Mouse (Mus musculus) heart, embryonic 11.5 days (tissue): ENCODE measurements around the gene Stac3. TPM values are rescaled to one million over a fixed set of nuclear protein-coding genes. Genes with fewer than 3 reads are reported as not detected.

Experiments
- ATAC-seq: fragments of 200-750 bp; cut with Nextera tagmentation; replicated peaks from 2 replicates; pipeline ENCODE4 v1.8.0; 2017; ENCODE audit warnings: moderate library complexity; ENCODE audit not compliant: insufficient number of reproducible peaks, low FRiP score, low TSS enrichment
- H3K27ac ChIP-seq: fragments of 300-500 bp; sonication (generic); 2 replicates; pipeline ENCODE4 v1.5.1; 2014; ENCODE audit warnings: mild to moderate bottlenecking, low read depth, low read length
- H3K27me3 ChIP-seq: fragments of 300-500 bp; sonication (generic); 2 replicates; pipeline ENCODE4 v1.6.1; 2014; ENCODE audit warnings: mild to moderate bottlenecking, low read length, mixed read lengths; ENCODE audit not compliant: control insufficient read depth, insufficient read depth
- H3K36me3 ChIP-seq: fragments of 300-500 bp; sonication (generic); 2 replicates; pipeline ENCODE4 v1.6.1; 2014; ENCODE audit warnings: mild to moderate bottlenecking, low read length, moderate library complexity, mixed read lengths; ENCODE audit not compliant: control insufficient read depth, insufficient read depth
- H3K4me1 ChIP-seq: fragments of 300-500 bp; sonication (generic); 2 replicates; pipeline ENCODE4 v1.6.1; 2014; ENCODE audit warnings: low read length; ENCODE audit not compliant: control insufficient read depth, insufficient read depth
- H3K4me2 ChIP-seq: fragments of 300-500 bp; sonication (generic); 2 replicates; pipeline ENCODE4 v1.6.1; 2014; ENCODE audit warnings: mild to moderate bottlenecking, moderate library complexity
- H3K4me3 ChIP-seq: fragments of 300-500 bp; sonication (generic); 2 replicates; pipeline ENCODE4 v1.5.1; 2014; ENCODE audit warnings: low read depth, low read length
- H3K9ac ChIP-seq: fragments of 300-500 bp; sonication (generic); 2 replicates; pipeline ENCODE4 v1.6.1; 2014; ENCODE audit warnings: mild to moderate bottlenecking, low read depth, low read length, moderate library complexity
- H3K9me3 ChIP-seq: fragments of 300-500 bp; sonication (generic); replicated peaks from 2 replicates; pipeline ENCODE4 v1.6.1; 2016; ENCODE audit warnings: low read length; ENCODE audit not compliant: control insufficient read depth
- WGBS: fragments of 180-500 bp; shearing (Covaris S2); extraction: QIAGEN DNeasy Blood & Tissue Kit; methylation state at CpG from one replicate; pipeline ENCODE4 v1.1.7; 2014; ENCODE audit not compliant: insufficient replicate concordance; 5-methylcytosine and 5-hydroxymethylcytosine counted together
- polyA plus RNA-seq: library from polyadenylated mRNA; unstranded; fragments of >200 nt; fragmentation: Nextera tagmentation; extraction: Ambion mirVana; gene quantifications from 2 replicates; pipeline ENCODE4 v1.2.1, GENCODE M21; 2014

Stac3 gene
- 0.24 and 0.30 TPM in 2 replicates for polyA plus RNA-seq

DNA sequence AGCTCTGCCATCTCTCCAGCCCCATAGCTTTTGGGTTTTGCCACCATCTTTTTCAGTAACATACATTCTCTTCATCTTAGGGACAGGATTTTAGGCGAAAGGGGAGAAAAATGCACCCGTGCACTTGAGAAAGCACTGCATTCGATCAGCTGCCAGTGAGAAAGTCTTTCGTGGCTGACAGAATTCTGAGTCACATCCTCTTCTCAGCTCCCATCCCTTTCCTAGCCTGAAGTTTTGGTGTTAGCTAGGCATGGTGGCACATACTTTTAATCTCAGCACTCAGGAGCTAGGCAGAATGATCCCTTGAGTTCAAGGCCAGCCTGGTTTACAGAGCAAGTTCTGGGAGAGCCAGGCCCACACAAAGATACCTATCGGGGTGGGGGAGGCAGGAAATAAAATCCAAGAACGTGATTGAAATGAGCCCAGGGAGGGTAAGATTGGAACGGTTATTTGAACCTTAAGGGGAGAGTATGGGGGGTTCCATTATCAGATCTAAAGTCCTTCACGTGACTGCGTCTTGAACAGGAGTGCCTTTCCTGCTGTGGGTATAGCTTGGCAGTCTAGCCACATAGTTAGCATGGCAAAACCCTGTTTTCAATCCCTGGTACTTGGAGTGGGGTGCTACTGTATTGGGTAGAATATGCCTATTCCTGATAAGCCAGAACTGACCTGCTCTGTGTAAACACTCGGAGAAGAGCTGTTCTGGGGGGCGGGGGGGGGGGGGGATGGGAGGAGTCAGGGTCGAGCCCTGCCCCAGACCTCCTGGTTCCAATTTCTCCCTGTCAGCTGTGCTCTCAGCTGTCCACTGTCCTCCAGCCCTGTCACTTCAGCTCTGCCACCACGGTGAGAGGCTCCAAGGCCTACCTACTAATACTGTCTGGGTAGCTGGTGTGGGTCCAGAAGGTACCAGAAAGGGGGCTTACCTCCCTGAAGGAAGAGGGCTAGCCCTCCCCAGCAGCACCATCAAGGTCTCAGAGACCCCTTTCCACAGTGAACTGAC, at the start of gene Stac3:
TSS of gene Stac3 (plus strand) at position 793 of the 1,000 bp plus-strand sequence.
- Histone ChIP-seq H3K27me3 (no peaks in the 10 kb centered on the region), H3K9ac (0 out of 2 replicates have a peak within 1 kb of the TSS, but pooled peaks have one; percentile 22), H3K4me1 (no peaks in the 10 kb centered on the region), H3K4me3 (no peak within 1 kb of the TSS), H3K9me3 (no peaks in the 10 kb centered on the region), H3K27ac (no peak within 1 kb of the TSS), H3K4me2 (no peak within 1 kb of the TSS), H3K36me3 (peaks cover 21% of the 10 kb centered on the region)
- no peak for ATAC-seq
- WGBS = 65% methylated on average over 13 of the region's 13 CpGs

DNA sequence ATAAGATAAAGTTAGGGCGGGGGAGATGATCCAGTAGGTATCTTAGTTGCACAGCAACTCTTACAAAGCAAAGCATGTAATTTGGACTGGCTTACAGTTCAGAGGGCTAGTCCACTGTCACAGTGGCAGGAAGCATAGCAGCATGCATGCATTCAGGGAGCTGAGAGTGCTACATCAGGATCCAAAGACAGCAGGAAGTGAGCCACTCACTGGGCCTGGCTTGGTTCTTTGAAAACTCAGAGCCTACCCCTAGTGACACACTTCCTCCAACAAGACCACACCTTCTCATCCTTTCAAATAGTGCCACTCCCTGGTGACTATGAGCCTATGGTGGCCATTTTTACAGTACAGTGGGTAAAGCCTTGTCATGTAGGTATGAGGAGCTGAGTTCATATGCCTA, 47.8 kb upstream of the Stac3 start:
- peaks cover 33% of the 10 kb centered on the region for H3K36me3 ChIP-seq
- H3K9me3 ChIP-seq = no peaks in the 10 kb centered on the region

DNA sequence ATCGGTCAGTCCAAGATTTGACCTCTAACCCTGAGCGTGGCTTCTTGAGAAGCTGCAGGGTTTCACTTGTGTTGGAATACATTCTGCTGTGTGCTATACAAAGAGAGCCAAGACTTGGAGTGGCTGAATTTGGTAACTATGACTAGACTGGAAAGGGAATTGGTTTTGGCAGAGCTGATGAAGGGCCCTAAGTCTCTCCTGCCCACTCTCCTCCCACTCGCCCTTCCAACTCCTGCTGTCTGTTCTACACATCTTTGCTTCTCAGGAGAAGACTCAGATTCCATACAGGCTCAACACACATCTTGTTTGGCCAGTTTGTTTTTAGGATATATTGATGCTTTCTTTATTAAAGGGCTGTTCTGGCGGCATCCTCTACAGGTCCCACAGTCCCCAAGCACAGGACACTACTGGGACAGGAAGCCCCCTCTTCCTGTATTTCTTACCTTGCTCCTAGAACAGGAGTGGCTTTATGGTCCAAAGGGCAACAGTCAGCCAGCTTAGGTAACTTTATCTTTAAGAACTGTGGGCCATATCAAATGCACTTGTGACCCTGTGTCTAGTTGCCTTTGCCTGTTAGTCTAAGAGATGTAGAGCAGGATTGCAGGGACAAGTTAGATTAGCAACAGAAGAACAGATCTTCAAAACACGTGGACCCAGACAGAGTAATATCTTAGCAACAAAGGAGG, 38.9 kb upstream of the Stac3 start:
- no peaks in the 10 kb centered on the region for H3K9me3 ChIP-seq
- H3K36me3 ChIP-seq = peaks cover 22% of the 10 kb centered on the region; the same call in 1 of the 2 replicates
- H3K4me2 ChIP-seq = no peak overlapping the region
- H3K4me3 ChIP-seq = no peak overlapping the region
- no peak overlapping the region for H3K9ac ChIP-seq
- WGBS = 88% methylated on average over 5 of the region's 5 CpGs
- no peak overlapping the region for H3K27ac ChIP-seq
- H3K27me3 ChIP-seq = no peaks in the 10 kb centered on the region
- H3K4me1 ChIP-seq = no peaks in the 10 kb centered on the region
- no peak for ATAC-seq

More for the DNA sequence above, 47.8 kb upstream of the Stac3 start:
- Histone ChIP-seq H3K4me1 (no peaks in the 10 kb centered on the region), H3K4me3 (no peak overlapping the region), H3K27me3 (no peaks in the 10 kb centered on the region), H3K4me2 (no peak overlapping the region), H3K27ac (no peak overlapping the region), H3K9ac (no peak overlapping the region)
- WGBS = 97% methylated on average over 1 of the region's 1 CpGs
- no peak for ATAC-seq

DNA sequence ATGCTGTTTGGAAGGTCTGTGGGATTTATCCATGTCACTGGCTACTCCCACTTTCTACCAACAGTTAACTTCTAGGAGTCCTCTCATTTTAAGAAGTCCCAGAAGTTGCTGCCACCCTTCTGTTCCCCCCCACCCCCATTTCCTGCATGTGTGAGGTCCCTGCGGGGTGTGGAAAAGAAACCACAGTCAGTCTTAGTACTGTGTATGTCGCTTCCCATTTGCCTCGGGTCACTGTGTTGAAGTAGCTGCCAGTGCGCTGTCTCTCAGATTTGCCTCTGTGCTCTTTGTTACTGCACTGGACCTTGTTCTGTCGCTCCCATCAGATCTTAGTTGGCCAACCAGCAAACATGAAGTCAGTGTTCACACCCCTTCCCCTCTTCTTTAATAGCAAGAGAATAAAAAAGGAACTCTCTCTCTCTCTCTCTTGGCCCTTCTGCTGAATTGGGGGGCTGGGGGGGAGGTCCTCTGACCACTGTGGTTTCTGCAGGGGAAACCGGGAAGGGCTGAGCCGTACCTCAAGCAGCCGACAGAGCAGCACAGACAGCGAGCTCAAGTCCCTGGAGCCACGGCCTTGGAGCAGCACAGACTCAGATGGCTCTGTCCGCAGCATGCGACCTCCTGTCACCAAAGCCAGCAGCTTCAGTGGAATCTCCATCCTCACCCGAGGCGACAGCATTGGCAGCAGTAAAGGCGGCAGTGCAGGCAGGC, 30.1 kb upstream of the Stac3 start:
- Histone ChIP-seq H3K4me3 (no peak overlapping the region), H3K4me2 (no peak overlapping the region), H3K27ac (0 out of 2 replicates have a peak overlapping the region, but pooled peaks have one; percentile 12), H3K27me3 (no peaks in the 10 kb centered on the region), H3K36me3 (peaks cover 8% of the 10 kb centered on the region; the same call in 1 of the 2 replicates), H3K9ac (no peak overlapping the region), H3K4me1 (peaks cover 13% of the 10 kb centered on the region), H3K9me3 (no peaks in the 10 kb centered on the region)
- WGBS = 47% methylated on average over 15 of the region's 15 CpGs
- ATAC-seq = no peak

DNA sequence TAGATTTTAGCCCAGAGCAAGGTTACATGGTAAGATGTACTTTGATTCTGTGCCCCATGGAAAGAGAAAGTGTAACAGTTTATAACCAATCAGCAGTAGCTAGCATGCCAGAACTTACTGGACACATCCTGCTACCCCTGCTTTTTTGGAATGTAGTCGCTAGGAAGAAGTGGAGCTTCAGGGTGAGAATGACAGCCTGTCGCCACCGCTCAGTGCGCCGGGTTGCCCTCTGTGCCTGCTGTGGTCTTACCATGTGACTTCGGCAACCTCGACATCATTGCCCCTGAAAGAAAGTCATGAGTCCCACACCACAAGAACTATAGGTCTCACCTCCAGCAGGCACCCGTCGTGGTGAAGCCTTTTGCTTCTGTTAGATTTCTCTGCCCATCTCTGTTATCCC, 28.8 kb upstream of the Stac3 start:
- Histone ChIP-seq H3K9ac (no peak overlapping the region), H3K4me2 (no peak overlapping the region), H3K27ac (no peak overlapping the region), H3K4me3 (no peak overlapping the region), H3K9me3 (no peaks in the 10 kb centered on the region), H3K4me1 (peaks cover 13% of the 10 kb centered on the region), H3K36me3 (peaks cover 13% of the 10 kb centered on the region), H3K27me3 (no peaks in the 10 kb centered on the region)
- ATAC-seq = no peak
- WGBS = 60% methylated on average over 9 of the region's 9 CpGs

DNA sequence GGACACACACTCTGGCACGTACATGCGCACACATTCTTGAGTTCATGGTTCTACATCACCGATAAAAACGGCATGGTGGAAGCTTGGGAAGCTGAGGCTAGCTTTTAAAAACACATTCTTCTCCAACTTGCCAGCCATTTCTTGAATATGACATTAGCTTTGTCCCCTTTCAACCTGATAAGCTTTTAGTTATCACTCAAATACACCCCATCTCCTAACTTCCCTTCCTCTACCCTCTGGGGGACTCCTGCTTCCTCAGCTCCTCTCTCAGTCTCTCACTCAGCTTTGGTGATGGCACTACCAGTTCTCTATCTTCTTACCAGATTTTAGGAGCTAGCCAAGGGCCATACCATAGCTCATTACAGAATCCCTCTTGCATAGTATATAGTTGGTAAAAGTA, 26.3 kb upstream of the Stac3 start:
- H3K27me3 ChIP-seq = no peaks in the 10 kb centered on the region
- H3K4me1 ChIP-seq = peaks cover 13% of the 10 kb centered on the region
- H3K4me3 ChIP-seq = no peak overlapping the region
- no peaks in the 10 kb centered on the region for H3K9me3 ChIP-seq
- no peak for ATAC-seq
- no peak overlapping the region for H3K27ac ChIP-seq
- H3K9ac ChIP-seq = no peak overlapping the region
- WGBS = 96% methylated on average over 4 of the region's 4 CpGs
- no peak overlapping the region for H3K4me2 ChIP-seq
- peaks cover 9% of the 10 kb centered on the region for H3K36me3 ChIP-seq

DNA sequence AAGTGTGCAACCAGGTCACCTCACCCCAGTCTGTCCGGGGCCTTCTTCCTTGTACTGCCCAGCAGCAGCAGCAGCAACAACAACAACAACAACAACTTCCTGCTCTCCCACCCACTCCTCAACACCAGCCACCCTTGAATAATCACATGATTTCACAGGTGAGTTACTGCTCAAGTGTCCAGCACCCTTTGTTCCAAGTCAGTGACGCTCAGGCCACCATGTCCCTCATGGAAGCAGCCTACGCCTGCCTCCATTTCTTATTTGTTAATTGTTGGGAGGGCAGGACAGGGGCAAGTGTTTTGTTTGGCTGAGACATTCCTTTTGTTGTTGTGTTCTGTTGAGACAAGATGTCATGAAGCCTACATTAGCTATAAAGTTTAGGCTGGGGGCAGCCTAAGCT, 24.9 kb upstream of the Stac3 start:
- peaks cover 4% of the 10 kb centered on the region for H3K4me1 ChIP-seq
- H3K36me3 ChIP-seq = peaks cover 6% of the 10 kb centered on the region
- no peaks in the 10 kb centered on the region for H3K9me3 ChIP-seq
- H3K9ac ChIP-seq = no peak overlapping the region
- no peak overlapping the region for H3K4me2 ChIP-seq
- no peak overlapping the region for H3K4me3 ChIP-seq
- 87% methylated on average over 3 of the region's 3 CpGs for WGBS
- no peak overlapping the region for H3K27ac ChIP-seq
- H3K27me3 ChIP-seq = no peaks in the 10 kb centered on the region
- ATAC-seq = no peak

DNA sequence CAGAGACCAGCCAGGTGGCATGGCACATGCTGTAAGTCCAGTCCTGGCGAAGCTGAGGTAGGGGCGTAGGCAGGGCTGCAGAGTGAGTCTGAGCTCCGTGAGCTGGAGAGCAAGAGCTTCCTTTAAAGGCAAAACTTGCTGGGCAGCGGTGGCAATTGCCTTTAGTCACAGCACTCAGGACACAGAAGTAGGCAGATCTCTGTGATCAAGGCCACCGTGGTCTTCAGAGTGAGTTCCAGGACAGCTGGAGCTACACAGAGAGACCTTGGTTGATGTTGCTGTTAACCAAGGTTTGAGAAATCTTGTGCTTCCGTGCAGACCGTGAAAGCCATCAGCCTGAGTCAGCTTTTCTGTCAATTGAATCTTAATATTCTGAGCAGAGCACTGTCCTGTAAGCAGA, 24.2 kb upstream of the Stac3 start:
- Histone ChIP-seq H3K36me3 (peaks cover 6% of the 10 kb centered on the region), H3K27me3 (no peaks in the 10 kb centered on the region), H3K4me1 (no peaks in the 10 kb centered on the region), H3K4me2 (no peak overlapping the region), H3K9ac (no peak overlapping the region), H3K4me3 (no peak overlapping the region), H3K27ac (no peak overlapping the region), H3K9me3 (no peaks in the 10 kb centered on the region)
- no peak for ATAC-seq
- WGBS = 75% methylated on average over 7 of the region's 7 CpGs
